Mouse (Mus musculus) lung, adult 18-20 months (tissue): ENCODE results near the gene Kcnb1.
A peak's percentile ranks its signal among the peaks of the same experiment; 100 is the strongest.

Experiments used
- DNase-seq, 2 experiments: peaks; one replicate each; pipeline ENCODE4 v3.0.0; 2022; ENCODE audit warnings: mixed read lengths in 2 of 2

Kcnb1 gene

DNA sequence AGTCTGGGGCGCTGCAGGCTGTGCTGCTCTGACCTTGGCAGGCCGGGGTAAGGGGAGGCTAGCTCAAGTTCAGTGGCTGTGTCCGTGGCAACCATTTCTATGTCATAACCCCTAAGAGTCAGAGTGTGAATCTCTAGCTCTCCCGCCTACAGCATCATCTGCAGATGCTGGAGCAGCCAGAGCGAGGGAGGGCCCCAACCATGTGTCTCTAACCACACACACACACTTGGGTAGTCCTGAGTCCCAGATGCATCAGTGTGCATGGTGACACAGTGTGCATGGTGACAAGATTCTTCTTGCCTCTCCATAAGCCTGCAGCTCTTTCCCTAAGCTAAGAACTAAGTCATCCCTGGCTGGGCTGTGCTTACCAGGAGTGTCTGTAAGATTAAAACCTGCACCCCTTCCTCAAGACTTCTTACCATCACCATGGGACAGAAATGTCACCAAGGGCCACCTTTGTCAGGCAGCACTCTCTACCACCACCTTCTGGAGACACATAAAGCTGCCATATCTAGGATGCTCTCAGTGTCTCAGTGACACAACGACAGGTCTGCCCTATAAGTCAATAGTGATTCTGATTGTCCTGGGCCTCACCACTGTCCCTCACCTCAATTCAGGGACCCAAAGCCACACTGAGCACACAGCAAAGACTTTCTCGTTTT, 13.7 kb upstream of the Kcnb1 start:
- no peak for DNase-seq

DNA sequence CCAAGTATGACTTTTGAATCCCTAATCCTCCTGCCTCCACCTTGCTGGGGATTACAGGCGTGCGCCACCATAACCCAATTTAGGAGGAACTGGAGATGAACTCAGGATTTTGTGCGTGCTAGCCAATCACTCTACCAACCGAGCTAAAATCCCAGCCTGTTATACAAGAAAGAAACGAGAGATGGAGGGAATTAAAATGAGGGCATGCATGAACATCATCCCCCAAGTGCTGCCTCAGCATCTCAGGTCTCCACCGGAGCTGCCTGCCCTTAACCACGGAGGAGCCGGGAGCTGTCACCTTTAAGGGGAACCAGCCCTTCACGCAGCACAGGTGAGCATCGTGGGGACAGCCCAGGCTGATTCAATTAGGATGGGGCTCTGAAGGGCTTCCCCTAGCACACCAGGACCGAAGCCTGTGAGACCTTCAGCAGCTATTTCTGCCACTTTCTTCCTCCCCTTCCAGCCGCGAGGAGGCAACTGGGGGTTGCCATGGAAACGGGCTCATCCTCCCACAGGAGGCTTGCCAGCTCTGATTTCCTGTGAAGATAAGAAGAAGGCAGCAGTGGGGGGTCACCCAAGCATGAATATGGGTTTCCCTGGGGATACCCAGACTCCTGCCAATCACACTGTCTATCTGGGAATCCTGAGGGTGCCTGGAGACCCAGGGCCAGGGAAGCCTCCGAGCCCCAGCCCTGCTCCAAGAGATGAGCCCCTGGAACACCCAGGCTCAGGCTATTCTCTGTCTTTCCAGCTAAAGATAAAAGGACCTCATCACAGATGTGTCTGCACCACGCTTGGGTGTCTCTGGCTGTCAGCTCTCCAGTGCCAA, 11.7 kb upstream of the Kcnb1 start:
- DNase-seq: no peak

DNA sequence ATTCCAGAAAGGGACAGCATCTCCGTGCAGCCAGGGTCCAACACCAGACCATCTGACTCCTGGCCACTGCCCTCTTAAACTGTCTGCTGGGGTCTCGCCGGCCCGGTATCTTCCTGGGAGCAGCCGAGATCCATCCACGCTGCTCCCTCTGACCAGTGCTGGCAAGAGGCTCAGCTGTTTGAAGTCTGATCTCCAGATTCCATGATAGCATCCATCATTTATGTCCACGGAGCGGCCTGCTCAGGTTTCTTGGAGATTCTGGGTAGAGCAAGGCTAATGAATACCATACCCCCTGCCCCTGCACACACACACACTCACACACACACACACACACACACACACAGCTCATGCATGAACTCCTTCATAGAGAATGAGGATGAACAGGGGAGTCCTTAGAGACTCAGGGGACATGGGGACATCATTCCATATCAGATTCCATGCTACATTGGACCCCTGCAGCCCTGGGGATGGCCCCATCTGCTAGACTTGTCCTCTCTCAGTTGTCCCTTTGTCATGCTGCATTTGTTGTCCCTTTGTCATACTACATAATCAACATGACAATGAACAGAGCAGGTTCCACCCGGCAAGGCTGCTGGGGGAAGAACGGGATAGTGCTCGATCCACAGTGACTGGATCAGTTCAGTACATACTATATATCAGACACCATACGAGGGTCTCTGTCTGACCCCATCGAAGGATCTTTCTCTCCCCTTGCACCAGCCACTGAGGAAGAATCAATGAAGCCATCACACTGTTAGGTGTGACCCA, 8.9 kb upstream of the Kcnb1 start:
- DNase-seq: no peak

DNA sequence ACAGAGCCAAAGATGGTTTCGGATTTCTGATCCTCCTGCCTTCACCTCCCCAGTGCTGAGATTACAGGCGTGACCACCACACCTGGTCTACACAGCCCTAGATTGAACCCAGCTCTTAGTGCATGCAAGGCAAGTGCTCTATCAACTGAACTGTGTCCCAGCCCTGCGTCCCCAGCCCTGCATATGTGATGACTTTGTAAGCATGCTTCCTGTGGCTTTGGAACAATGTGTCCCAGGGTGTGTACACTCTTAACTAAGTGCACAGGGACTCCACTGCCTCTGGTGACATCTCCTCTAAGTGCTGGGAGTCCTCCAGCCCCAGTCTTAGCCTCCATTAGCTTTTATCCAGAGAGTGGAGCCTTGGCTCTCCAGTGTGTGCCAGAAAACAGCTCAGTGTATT, 3.4 kb upstream of the Kcnb1 start:
- no peak for DNase-seq

DNA sequence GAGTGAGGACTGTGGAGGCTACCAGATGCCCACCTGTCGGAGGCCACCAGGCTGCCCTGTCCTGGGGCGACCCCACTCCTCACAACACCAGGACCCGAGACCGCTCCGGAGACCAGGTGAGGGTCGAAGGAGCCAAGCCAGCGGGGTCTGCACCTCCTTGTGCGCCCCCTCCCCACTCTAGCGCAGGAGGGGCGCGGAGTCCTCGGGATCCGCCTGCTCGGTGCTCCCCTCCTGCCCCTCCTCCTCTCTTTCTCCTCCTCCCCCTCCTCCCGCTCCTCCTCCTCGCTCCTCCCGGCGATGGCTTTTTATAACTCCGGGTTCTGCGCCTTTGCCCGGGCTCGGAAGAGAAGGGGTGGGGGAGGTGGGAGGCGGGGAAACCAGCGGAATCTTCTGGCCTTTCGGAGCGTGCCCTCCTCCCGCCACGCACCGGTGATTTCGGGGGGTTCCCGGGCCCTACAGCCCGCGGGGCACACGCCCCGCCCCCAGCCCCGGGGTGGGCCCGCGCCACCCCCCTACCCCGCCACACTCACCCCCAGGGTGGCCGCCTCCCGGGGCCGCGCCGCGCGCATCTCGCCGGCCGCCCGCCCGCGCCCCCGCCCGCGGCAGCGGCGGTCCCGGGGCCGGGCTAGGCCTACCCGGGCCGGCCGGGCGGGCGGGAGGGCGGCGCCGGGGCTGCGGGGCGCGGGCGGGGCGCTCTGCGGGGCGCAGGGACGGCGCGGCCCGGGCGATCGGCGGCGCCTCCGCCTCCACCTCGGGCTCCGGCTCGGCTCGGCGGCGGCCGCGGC, 472 bp downstream of the Kcnb1 start:
- DNase-seq: no peak

DNA sequence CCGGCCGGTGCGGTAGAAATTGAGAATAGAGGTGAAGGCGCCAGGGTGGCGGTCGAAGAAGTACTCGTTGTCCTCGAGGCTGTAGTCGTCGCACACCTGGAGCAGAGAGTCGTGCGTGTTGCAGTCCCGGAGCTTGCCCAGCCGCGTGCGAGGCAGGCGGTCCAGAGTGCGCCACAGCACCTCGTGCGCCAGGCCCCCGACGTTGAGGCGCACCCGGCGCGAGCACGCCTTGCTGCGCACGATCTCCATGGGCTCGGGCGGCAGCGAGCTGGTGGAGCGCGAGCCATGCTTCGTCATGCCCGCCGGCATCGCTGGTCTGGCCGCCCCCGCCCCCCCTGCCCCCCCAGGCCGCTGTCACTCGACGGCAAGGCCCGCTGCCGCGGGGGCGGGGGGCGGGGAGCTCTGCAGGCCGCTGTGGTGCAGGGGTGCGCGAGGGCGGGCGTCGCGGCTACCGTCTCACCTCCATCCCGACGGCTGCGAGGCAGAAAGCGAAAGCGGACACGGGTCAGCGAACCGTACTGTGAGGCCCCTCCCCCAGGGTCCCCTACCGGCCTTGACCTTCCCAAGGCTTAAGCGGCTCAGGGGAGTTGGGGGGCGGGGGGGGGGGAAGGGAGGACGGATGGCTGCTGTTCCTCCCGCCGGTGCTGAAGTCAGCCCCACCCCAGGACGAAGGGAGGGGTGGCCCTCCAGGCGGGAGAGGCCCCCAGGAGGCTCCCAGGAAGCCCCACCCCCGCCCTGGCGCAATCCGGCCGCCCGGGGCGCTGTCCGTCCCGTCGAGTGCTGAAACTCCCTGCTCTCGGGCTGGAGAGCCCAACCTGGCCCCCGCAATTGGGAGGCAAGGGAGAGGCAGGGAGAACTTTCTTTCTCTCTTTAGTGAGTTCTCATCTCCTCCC, 1.4 kb downstream of the Kcnb1 start:
- DNase-seq: peak; percentile 74 to 86

DNA sequence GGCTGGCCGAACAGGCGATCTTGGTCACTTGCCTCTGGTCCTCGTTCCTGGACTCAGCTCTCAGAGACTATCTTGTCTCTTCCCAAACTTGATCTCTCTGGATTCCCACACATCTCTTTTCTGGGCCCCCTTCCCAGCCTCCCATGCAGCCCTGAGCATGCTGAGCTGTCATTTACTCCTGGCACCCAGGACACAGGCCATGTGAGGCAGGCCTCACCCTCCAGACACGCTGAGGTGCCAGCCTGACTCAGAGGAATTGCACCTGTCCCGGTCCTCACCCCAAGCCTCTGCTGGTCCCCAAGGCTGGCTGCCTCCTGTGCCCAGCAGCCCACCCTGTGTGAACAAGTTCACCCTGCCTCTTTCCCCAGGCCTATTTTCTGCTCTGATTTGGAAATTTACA, 2.8 kb downstream of the Kcnb1 start:
- no peak for DNase-seq

DNA sequence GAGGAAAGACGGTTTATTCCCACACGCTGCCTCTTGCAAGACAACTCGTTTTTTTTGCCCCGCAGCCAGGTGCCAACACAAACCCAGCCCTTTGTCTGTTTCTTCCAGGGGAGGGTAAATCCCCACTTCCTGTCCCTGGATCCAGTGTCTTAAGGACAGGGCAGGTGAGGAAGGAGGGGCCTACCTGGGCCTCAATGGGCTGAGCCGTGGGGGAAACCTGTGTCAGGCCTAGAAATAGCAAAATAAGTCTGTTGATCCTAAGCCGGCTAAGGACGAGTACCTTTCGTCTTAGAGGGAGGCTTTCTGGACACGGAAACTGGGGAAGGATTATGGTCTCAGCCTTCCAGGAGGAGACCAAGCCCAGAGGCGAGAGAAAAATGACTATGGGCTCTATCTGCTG, 3.4 kb downstream of the Kcnb1 start:
- no peak for DNase-seq

DNA sequence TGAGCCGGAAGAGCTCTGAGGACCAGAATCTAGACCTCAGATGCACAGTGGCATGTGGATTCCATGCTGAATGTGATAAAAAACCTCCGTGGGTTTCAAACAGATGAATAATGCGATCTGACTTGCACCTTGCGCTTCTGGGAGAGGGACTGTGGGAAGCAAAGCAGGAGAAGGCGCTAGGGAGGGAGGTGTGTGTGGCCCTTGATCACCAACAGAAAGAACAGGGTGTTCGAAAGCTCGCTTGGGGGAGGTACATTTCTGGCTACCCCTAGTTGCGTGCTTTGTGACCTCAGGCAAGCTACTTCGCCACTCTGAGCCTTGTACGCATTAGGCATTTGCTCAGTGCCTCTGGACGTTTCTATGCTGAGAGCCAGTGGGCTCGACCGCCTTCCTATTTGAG, 4.0 kb downstream of the Kcnb1 start:
- no peak for DNase-seq

DNA sequence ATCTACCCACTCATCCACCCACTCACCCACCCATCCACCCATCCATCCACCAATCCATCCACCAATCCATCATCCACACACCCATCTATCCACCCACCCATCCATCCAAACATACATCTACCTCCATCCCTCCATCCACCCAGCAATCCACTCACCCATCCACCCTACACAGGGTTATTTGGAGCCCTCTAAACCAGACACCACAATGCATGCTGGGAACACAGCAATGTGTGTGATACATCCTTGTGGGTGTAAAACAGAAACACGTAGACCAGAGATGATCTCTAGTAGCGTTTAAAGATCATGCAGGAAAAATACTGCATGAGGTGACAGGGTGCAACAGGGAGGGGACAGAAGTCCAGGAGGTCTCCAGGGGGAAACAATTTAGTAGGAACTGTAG, 4.5 kb downstream of the Kcnb1 start:
- DNase-seq: no peak

DNA sequence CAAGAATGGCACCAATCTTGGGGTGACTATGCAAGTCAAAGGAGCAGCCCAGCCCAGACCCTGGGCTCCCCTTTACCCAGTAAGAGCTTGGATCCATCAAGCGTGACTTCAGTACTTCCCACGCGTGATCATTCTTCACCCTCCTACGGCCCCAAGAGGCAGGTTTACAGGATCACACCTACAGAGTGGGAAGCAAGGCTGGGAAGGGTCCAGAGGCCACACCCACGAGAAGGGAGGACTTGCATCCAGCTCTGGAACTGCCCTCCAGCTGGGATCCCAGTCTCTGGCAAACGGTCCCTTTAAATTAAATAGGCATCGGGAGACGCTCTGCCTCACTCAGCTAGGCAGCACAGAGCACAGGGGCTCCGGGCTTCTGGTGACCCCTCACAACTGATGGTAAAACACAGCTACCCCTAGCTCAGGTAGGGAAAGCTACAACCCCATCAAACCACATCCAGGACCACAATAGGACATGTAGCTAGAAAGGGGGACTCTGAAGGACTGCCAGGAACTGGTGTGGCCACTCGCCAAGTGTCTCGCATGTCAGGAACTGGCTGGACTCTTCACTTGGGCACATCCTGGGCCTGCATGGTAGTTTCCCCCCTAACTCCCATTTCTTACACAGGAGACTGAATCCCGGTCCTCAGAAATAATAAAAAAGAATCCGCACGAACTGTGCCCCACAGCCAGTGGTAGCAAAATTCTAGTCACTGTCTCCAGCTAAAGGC, 8.1 kb downstream of the Kcnb1 start:
- no peak for DNase-seq

DNA sequence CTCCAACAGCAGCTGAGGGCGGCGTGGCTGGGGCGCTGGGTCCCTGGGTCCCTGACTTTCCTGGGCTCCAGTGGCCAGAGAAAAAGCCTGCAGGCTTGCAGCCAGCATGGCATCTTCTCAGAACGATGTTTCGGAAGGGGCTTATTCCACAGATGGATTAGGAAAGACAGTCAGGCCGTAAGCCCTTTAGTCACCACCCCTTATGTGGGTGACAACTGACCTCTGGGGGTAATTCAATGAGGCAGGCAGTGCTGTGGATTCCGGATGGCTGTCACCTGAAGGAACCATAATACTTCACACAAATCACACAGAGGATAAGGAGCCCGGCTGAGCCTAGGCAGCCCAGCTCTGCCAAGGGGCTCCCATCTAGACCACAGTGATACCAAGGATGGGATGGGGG, 8.9 kb downstream of the Kcnb1 start:
- DNase-seq: no peak

DNA sequence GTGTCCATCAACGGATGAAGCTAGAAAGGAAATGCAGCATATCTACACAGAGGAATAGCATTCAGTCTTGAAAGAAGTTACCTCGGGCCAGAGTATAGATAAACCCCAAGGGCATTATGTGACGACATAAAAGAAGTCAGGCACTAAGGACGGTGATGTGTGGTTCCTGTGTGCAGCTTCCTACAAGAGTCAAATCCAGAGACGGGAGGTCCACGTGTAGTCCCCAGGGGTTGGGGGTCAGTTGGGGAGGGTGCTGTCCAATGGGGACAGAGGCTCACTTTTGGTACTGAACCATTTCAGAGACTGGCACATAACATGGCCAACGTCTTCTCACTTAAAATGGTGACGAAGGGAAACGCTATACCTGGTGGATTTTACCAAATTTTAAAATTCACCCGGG, 10.7 kb downstream of the Kcnb1 start:
- no peak for DNase-seq

DNA sequence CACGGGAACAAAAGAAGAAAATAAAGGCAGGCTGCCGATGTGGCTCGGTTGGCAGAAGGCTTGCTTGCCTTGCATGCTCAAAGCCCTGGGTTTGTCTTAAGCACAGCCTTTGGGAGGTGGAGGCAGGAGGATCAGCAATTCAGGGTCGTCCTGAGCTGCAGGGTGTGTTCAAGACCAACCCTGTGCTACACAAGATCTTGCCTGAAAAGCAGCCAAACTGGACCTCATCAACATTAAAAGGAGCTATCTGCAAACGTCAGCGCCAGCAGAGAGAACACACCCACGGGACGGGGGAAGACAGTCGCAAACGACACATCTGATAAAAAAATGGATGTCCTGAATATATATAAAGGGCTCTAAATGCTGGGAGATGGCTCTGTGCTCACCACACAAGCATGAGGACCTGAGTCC, 12.7 kb downstream of the Kcnb1 start:
- no peak for DNase-seq

DNA sequence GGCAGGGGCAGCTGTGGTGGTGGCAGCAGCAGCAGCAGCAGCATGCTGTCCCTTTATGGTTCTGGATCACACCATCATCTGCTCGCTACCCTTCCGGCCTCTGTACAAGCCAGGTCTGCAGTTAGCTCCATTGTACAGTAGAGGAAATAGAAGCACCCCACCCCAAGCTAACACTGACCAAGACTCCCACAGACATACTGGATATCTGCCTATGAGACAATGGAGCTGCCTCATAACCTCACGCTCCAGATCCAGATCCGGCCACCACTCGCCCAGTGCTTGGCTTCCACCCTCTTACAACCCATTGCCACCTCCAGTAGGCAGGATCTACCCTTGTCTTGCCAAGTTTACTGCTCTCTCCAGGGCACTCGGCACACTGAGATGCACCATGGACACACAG, 14.7 kb downstream of the Kcnb1 start:
- DNase-seq: no peak

DNA sequence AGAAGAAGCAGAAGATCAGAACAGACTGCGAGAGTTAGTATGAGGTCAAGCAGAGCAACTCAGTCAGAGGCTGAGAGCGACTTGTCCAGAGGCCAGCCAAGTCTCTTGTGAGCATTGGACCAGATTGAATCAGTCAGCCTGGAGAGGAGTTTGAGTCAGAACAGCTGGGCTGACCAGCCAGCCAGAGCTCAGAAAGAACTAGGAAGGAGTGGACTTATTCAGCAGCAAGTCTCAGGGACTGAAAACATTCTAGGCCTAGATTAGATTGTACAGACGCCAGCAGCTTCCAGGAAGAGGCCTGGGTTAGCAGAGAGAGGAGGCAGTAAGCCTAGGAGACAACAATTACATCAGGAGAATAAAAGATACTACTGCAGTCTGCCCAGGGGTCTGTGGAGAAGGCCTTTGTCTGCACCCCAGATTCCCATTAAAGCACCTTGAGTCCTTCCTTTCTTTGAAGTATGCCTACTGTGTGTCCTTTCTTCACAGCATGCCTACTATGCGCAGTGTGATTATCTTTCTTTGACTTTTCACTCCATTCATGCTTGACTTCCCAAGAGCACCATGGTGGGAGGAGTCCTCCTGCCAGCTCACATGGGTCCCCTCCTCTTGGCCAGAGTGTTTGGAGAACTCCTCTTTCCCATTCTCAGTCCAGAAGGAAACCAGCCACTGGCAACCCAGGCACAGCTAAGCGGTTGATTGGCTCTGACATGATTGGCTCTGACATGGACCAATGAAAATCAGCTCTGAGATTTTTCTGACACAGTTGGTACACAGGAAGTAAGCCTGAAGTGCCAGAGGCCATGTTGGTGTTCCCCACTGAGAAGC, 16.7 kb downstream of the Kcnb1 start:
- DNase-seq: peak; percentile 45 to 56

DNA sequence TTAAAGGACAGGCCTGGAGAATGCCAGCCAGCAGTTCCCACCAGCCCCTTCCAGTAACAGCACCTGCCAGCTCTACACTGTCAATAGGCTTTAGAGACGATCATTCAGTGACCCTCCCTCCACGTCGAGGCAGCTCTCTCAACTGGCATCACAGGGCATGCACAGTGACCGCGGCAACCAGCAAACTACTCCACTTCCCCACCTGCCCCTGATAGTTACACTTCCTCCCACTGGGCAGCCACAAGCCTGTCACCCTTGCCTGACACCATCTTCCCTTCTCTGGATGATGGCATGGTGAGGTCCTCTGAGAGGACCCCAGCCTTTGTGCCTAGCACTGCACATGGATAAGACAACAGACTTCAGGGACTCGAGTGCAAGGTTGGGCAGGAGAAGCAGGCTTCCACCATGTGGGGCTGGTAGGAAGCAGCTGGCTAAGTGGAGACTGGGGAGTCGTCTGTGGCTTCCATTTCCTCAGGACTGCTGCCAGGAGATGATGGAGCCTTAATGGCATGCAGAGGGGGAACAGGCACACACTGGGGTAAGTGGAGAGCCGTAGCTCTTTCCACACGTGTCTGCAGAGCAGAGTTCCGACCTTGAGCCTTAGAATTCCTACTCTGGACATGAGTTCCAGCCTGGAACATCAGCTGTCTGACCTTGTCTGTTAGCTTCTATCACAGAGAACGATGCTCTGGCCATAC, 22.3 kb downstream of the Kcnb1 start:
- peak; percentile 27 to 48 for DNase-seq

DNA sequence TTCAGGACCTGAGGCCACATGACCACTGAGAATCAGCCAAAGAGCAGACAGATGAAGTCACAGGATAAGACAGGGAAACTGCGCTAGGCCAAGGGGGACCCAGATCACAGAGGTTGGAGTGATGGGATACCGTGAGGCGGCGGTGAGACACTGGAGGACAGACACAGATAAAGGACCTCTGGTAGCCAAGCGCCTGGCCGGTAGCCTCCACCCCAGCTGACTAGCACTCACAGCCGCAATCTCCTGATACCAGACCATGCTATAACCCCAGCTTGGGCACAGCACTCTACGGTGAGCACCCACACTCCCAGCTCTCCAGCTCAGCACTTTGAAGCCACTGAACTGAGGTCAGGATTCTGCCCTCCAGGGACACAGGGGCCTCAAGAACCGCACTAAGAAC, 26.4 kb downstream of the Kcnb1 start:
- no peak for DNase-seq

DNA sequence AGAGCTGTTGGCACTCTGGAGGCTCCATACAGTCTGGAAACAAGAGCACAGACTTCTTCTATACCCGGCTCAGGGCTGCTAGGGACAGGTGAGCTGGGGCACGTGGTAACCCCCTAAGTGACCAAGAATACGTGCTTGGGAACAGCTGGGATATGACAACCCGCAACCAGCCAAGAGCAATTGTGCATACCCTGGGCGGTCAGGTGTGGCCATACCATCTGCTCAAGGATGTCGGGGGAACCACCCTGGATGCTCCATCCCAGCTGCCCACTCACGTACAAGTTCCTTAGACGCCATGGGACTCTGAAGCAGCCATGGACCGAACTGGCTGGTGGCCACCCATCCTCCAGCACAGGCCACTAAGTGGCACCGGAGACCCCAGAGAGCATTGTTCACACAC, 26.8 kb downstream of the Kcnb1 start:
- DNase-seq: no peak
